Mouse (Mus musculus) limb, embryonic 15.5 days (tissue): ENCODE results near the gene Vmn2r84. TPM values are rescaled to one million over a fixed set of nuclear protein-coding genes. Genes with fewer than 3 reads are reported as not detected.
"Not testable (repeated sequence)": the region's sequence is repeated elsewhere in the genome, so short reads cannot be mapped to it uniquely, and the experiment has no call there.

Experiments used
- ATAC-seq: fragments of 200-750 bp; cut with Nextera tagmentation; 2 replicates; pipeline ENCODE4 v1.8.0; 2017; ENCODE audit warnings: low read depth, moderate TSS enrichment; ENCODE audit not compliant: insufficient number of reproducible peaks, low FRiP score, low TSS enrichment
- H3K27ac ChIP-seq: fragments of 300-500 bp; sonication (generic); 2 replicates; pipeline ENCODE4 v1.5.1; 2015; ENCODE audit warnings: moderate library complexity, mild to moderate bottlenecking, inconsistent platforms
- H3K27me3 ChIP-seq: fragments of 300-500 bp; sonication (generic); 2 replicates; pipeline ENCODE4 v1.6.1; 2015; ENCODE audit warnings: inconsistent platforms
- H3K36me3 ChIP-seq: fragments of 300-500 bp; sonication (generic); 2 replicates; pipeline ENCODE4 v1.6.1; 2015; ENCODE audit warnings: inconsistent platforms
- H3K4me1 ChIP-seq: fragments of 300-500 bp; sonication (generic); 2 replicates; pipeline ENCODE4 v1.6.1; 2015; ENCODE audit warnings: inconsistent platforms
- H3K4me2 ChIP-seq: fragments of 300-500 bp; sonication (generic); 2 replicates; pipeline ENCODE4 v1.6.1; 2015; ENCODE audit warnings: mild to moderate bottlenecking, inconsistent platforms
- H3K4me3 ChIP-seq: fragments of 300-500 bp; sonication (generic); 2 replicates; pipeline ENCODE4 v1.5.1; 2015; ENCODE audit warnings: mild to moderate bottlenecking, inconsistent platforms
- H3K9ac ChIP-seq: fragments of 300-500 bp; sonication (generic); 2 replicates; pipeline ENCODE4 v1.6.1; 2015; ENCODE audit warnings: inconsistent platforms
- H3K9me3 ChIP-seq: fragments of 300-500 bp; sonication (generic); 2 replicates; pipeline ENCODE4 v1.6.1; 2016; ENCODE audit warnings: inconsistent platforms
- WGBS: fragments of 180-500 bp; shearing (Covaris S2); methylation state at CpG from one replicate; pipeline ENCODE4 v1.1.7; 2015; 5-methylcytosine and 5-hydroxymethylcytosine counted together
- polyA plus RNA-seq: library from polyadenylated mRNA; unstranded; fragments of >200 nt; fragmentation: Nextera tagmentation; extraction: Ambion mirVana; gene quantifications from 2 replicates; pipeline ENCODE4 v1.2.1, GENCODE M21; 2015

Vmn2r84 gene
- 0.04 TPM in 1 of 2 replicates, not detected in the other for polyA plus RNA-seq

GRCm38 (mm10) chr10:130394232-130394631, at the start of gene Vmn2r84:
Gene Vmn2r84 (minus strand): TSS chr10:130394332.
- Histone ChIP-seq H3K4me2 (no peak within 1 kb of the TSS), H3K9me3 (no peaks in the 10 kb centered on the region), H3K9ac (no peak within 1 kb of the TSS), H3K4me1 (no peaks in the 10 kb centered on the region), H3K27ac (no peak within 1 kb of the TSS), H3K27me3 (no peaks in the 10 kb centered on the region), H3K36me3 (no peaks in the 10 kb centered on the region), H3K4me3 (no peak within 1 kb of the TSS)
- ATAC-seq, result no peak

DNA sequence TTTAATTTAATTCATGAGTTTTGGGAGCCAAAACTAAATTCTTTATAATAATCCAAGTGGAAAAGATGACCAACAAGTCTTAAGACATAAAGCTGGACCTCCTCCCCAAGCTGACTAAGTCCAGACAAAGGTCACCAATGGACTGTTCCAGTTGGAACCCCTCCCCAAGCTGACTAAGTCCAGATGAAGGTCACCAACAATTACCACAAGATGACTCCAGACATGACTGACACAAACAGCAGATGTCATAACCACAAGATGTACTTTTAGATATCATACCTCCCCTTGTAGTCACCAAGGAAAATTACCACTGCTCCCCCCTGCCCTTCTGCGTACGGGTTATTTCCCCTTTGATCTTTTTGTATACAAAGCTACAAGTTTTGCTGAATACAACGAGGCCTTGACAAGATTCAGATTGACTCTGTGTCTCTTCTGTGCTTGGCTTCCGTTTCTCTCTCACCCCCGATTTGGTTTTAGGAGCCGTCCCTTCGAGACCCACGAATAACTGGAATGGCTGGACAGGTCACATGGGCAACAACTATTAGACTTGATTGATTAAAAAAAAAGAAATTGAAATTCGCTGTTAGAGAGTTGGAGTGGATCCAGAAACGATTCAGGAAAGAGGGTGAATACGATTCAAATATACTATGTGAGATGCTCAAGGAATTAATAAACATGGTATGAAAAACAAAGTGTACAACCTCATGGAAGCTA, 40.2 kb upstream of the Vmn2r84 start:
- ATAC-seq, H3K27me3 ChIP-seq, H3K4me3 ChIP-seq, H3K36me3 ChIP-seq, H3K27ac ChIP-seq, H3K4me2 ChIP-seq, H3K9me3 ChIP-seq, H3K9ac ChIP-seq, H3K4me1 ChIP-seq: not testable (repeated sequence)
- WGBS, result 84% methylated on average over 11 of the region's 11 CpGs

DNA sequence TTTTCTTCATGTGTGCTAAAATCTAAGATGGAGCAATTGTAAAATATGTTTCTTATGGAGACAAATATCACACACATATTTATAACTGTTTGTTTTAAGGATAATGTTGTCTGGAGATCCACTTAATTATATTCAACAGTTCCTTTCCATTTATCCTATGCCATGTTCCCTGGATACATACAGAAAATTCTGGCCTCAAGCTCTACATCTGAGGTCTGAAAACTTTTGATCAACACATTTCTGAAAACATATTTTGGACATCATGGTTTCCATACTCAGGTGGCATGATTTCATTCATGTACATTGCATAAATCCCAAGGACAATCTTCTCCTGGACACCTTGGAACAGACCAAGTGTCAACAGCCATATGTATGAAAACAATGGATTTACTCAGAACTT, 35.5 kb upstream of the Vmn2r84 start, which contains the start of gene Vmn2r85:
Gene Vmn2r85, minus strand, starts transcription at position 101 of the 400 bp plus-strand sequence.
- H3K27ac ChIP-seq, H3K9me3 ChIP-seq, H3K27me3 ChIP-seq, H3K4me3 ChIP-seq, H3K36me3 ChIP-seq, ATAC-seq, H3K4me1 ChIP-seq, H3K4me2 ChIP-seq, H3K9ac ChIP-seq: not testable (repeated sequence)

- not testable (repeated sequence) for H3K27me3 ChIP-seq, H3K9me3 ChIP-seq, H3K36me3 ChIP-seq, ATAC-seq, H3K27ac ChIP-seq, H3K4me2 ChIP-seq, H3K4me1 ChIP-seq, H3K4me3 ChIP-seq, H3K9ac ChIP-seq
- 70% methylated on average over 2 of the region's 2 CpGs for WGBS
These were observed 28.2 kb upstream of the Vmn2r84 start for GRCm38 (mm10) chr10:130422368-130422767.

GRCm38 (mm10) chr10:130420401-130420800, 26.3 kb upstream of the Vmn2r84 start:
- Histone ChIP-seq H3K4me1 (no peaks in the 10 kb centered on the region), H3K9ac (no peak overlapping the region), H3K9me3 (no peaks in the 10 kb centered on the region), H3K4me2 (no peak overlapping the region), H3K27ac (no peak overlapping the region), H3K27me3 (no peaks in the 10 kb centered on the region), H3K36me3 (no peaks in the 10 kb centered on the region), H3K4me3 (no peak overlapping the region)
- 74% methylated on average over 3 of the region's 3 CpGs for WGBS
- ATAC-seq, result no peak

GRCm38 (mm10) chr10:130419954-130420353, 25.8 kb upstream of the Vmn2r84 start:
- H3K9ac ChIP-seq, H3K27ac ChIP-seq, H3K9me3 ChIP-seq, ATAC-seq, H3K4me3 ChIP-seq, H3K4me1 ChIP-seq, H3K27me3 ChIP-seq, H3K4me2 ChIP-seq, H3K36me3 ChIP-seq: not testable (repeated sequence)
- 61% methylated on average over 2 of the region's 2 CpGs for WGBS

DNA sequence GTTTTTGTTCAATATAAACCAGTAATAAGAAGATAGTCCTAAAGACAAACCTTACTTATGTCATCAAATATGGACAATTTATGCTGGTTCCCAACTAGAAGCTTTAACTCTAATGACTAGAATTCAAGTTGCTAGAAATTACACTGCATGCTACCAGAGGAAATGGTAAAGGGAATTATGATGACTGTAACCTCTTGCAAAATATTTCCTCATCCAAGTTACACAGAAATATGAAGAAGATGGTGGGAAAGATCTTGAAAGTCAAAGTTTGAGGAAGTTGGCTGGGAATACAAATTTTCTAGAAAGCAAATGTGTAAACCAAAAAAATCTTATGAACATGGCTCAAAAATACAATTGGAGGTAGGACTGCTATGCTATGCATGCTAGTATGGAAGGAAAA, 22.2 kb upstream of the Vmn2r84 start:
- not testable (repeated sequence) for H3K4me3 ChIP-seq, H3K9ac ChIP-seq, H3K27me3 ChIP-seq, H3K36me3 ChIP-seq, H3K4me1 ChIP-seq, ATAC-seq, H3K9me3 ChIP-seq, H3K4me2 ChIP-seq, H3K27ac ChIP-seq

DNA sequence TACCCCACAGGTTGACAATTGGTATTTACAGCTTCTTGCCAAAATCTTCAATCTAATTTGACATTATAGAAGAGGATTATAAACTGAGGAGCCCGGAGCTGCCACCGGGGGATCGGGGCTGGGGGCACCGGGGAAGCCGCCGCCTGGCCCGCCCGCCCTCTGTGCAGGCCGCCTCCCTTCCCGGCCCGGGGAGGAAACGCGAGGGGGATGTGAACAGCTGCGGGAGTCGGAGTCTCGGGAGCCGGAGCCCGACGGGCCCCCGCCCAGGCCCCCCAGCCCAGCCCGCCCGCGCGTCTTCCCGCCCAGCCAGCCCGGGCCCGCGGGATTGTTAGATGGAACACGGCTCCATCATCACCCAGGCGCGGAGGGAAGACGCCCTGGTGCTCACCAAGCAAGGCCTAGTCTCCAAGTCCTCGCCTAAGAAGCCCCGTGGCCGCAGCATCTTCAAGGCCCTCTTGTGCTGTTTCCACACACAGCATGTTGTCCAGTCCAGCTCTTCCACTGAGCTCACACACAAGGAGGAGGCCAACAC, 18.1 kb upstream of the Vmn2r84 start:
- peak; percentile 55; the same call in 1 of the 2 replicates for ATAC-seq
- H3K4me3 ChIP-seq, H3K27ac ChIP-seq, H3K4me1 ChIP-seq, H3K36me3 ChIP-seq, H3K9ac ChIP-seq, H3K27me3 ChIP-seq, H3K9me3 ChIP-seq, H3K4me2 ChIP-seq: not testable (repeated sequence)
- WGBS, result 72% methylated on average over 20 of the region's 35 CpGs

DNA sequence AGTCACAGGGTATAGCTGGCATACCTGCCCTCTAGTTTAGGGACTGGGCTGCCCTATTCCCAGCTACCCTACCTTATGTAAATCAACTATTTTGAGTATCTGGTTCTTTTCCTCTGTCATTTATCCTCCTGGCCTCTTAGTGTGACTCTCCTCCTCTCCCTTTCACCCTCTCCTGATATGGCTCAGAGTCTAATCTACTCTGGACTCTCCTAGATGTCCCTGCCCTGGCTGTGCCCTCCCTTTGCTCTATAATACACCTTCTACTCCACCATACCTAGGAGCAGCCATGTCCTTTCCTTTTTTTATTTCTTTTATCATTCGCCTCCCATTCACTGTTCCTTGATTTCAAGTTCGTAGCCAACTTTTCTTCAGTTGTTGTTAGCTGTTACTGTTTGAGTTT, 19.0 kb downstream of the Vmn2r84 start:
- Histone ChIP-seq H3K9me3 (no peaks in the 10 kb centered on the region), H3K4me2 (no peak overlapping the region), H3K4me3 (no peak overlapping the region), H3K27ac (no peak overlapping the region), H3K4me1 (no peaks in the 10 kb centered on the region), H3K27me3 (no peaks in the 10 kb centered on the region), H3K9ac (no peak overlapping the region), H3K36me3 (no peaks in the 10 kb centered on the region)
- WGBS, result 79% methylated on average over 2 of the region's 2 CpGs
- no peak for ATAC-seq

- no peak overlapping the region for H3K4me3 ChIP-seq
- 84% methylated on average over 2 of the region's 2 CpGs for WGBS
- no peaks in the 10 kb centered on the region for H3K4me1 ChIP-seq
- no peak overlapping the region for H3K27ac ChIP-seq
- H3K36me3 ChIP-seq, result no peaks in the 10 kb centered on the region
- no peak overlapping the region for H3K4me2 ChIP-seq
- no peak for ATAC-seq
- no peaks in the 10 kb centered on the region for H3K27me3 ChIP-seq
- no peaks in the 10 kb centered on the region for H3K9me3 ChIP-seq
- no peak overlapping the region for H3K9ac ChIP-seq
These were observed 21.5 kb downstream of the Vmn2r84 start for GRCm38 (mm10) chr10:130372491-130373173.

DNA sequence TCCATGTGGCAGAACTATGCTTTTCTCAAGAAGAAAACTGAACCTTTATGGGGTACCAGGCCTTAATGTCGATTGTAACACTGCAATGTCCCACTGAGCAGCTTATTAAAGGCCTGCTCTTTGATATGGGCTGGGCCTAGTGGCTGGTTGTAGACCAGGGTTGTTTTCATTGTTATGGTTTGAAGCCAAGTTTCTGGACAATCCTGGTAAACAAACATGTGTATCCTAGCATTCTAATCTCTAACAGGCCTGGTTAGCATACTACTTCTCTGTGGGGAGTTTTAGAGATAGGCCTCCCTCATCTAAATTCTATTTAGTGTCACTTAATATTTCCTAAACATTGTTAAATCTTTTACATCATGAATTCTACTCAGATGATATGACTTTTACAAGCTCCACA, 22.5 kb downstream of the Vmn2r84 start:
- Histone ChIP-seq H3K9ac (no peak overlapping the region), H3K27me3 (no peaks in the 10 kb centered on the region), H3K27ac (no peak overlapping the region), H3K4me3 (no peak overlapping the region), H3K9me3 (no peaks in the 10 kb centered on the region), H3K4me1 (no peaks in the 10 kb centered on the region), H3K4me2 (no peak overlapping the region), H3K36me3 (no peaks in the 10 kb centered on the region)
- WGBS, result 51% methylated on average over 1 of the region's 1 CpGs
- ATAC-seq, result no peak

GRCm38 (mm10) chr10:130370005-130370682, 24.0 kb downstream of the Vmn2r84 start:
- Histone ChIP-seq H3K4me3 (no peak overlapping the region), H3K36me3 (no peaks in the 10 kb centered on the region), H3K4me2 (no peak overlapping the region), H3K4me1 (no peaks in the 10 kb centered on the region), H3K27ac (no peak overlapping the region), H3K27me3 (no peaks in the 10 kb centered on the region), H3K9ac (no peak overlapping the region), H3K9me3 (no peaks in the 10 kb centered on the region)
- ATAC-seq, result no peak
- WGBS, result 88% methylated on average over 2 of the region's 2 CpGs
